Mouse (Mus musculus) ES-Bruce4 (cell line): ENCODE data around the gene Pdxp.
A peak's percentile ranks its signal among the peaks of the same experiment; 100 is the strongest.

Experiments
- CTCF ChIP-seq: IDR thresholded peaks from one replicate; pipeline ENCODE4 v1.8.1; 2011; ENCODE audit warnings: low read depth, low read length
- EP300 ChIP-seq: IDR thresholded peaks from 2 replicates; pipeline ENCODE4 v1.6.1; 2011; ENCODE audit warnings: low read depth, low read length; ENCODE audit not compliant: insufficient read depth
- POLR2A ChIP-seq: IDR thresholded peaks from one replicate; pipeline ENCODE4 v1.8.1; 2011; ENCODE audit warnings: low read length; ENCODE audit not compliant: insufficient read depth

GRCm38 (mm10) chr15:78869775-78870174 is 43.9 kb upstream of the Pdxp start:
- TF ChIP-seq POLR2A (no peak), CTCF (peak; percentile 50), EP300 (no peak)
